Mouse (Mus musculus) regulatory T cell (primary cell): ENCODE measurements at regions not wholly inside any gene's neighbourhood (a gene's known extent, or its start where the extent isn't known, plus 50 kb on each side); places are given as distances from the start of the nearest gene placed in this dataset.

ENCODE experiments used
- in situ Hi-C: fragments of 300-600 bp; cut with MboI, MseI; formaldehyde crosslinking; loops from one replicate; pipeline ENCODE4 v1.15.1; 2025; ENCODE audit warnings: high pct_unique_total_duplicates

DNA sequence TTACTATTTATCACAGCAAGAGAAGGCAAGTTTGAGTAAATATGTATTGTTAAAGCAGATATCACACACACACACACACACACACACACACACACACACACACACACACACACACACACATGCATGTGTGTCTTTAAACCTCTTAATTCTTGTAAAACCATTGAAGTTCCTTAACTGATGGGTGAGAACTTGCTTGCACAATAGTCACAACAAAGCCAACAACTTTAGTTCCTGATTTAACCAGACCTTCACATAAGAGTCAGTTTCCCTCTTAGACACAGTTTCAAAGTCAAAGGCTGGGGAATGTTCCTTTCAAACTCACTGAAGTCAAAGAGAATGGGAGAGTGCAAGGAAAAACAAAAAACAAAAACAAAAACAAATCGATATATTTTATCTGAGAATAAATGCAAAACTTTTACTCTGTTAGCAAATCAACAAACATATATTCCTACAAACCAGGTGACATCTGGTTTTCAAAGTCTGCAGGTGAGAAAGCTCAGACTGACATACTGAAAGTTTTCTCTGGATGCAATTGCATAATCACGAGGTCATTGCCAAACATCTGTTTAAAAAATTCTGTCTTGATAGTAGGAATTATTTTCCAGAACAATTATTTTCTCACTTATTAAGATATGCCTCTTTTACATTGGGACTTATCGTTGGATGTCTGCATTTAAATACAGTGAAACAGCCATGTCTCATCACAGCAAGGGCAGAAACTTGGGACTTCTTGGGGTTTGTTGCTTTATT is 162.6 kb upstream of the Gm5148 start:
- in situ Hi-C loops = no loop called here

DNA sequence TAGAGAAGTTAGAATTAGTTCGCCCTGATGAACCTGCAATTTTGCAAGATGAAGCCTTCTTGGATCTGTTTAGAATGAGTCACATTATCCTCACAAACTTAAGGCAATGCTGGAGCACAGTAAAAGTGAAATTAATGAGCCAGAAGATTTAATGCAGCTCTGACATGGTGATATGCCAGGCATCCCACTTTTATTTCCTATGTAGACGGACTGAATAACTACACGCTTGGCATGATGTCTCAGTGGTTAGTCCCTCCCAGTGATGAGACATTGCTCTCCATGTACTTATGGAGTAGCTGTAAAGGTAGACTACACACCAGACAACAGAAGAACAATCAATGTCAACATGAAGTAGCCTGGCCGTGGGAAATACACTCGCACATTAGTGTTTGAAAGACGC is 161.5 kb upstream of the Gm5148 start:
- in situ Hi-C loops = no loop called here

DNA sequence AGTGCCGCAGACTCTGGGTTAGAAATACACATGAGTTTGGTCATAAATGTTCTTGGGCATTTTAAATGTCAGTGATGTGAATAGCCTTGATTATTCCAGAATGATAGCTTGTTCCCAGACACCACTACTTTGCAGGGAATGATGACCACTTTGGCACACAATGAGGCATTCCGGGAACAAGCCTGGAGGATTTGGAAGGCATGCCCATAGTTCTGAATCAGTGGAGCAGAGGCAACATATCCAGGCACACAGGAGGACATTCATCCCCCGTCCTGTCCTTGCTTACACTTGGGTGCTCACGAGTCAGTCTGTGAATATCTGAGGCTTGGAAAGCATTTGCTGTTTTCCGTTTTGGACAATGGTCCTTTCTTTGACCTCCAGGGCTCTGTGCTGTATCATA is 158.1 kb upstream of the Gm5148 start:
- in situ Hi-C loops = no loop called here

DNA sequence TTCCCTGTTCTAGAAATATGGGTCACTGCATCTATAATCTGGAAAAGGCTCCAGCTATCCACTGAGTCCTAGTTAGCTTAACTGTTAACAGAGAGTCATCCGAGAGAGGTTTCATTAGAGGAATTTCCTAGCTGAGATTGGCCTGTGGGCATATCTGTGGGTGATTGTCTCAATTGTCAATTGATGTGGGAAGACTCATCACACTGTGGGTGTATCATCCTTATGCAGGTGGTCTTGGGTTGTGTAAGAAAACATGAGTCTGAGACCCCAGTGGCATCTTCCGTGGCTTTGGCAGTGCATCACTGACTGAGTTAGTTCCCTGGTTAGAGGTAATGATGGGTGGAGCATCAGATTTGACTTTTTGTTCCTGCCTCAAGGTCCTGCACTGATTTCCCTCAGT is 156.7 kb upstream of the Gm5148 start:
- in situ Hi-C loops = no loop called here

DNA sequence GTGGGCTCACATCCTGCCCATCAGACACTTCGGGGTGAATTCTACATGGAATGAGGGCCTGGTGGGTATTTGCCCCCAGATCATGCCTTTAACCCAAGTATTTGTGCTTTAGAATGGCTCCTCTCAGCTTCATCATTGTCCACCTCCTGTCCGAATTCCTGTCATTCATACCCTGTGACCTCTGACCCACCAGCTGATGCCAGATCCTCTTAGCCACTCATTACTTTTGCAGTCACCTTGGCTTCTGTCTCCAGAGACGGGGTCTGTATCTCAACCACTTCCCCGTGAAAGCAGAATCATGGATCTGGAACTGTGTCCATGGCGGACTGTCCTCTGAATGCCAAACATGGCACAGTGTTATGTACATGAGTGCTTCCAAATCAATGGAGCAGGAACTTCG is 154.8 kb upstream of the Gm5148 start:
- in situ Hi-C loops = no loop called here

DNA sequence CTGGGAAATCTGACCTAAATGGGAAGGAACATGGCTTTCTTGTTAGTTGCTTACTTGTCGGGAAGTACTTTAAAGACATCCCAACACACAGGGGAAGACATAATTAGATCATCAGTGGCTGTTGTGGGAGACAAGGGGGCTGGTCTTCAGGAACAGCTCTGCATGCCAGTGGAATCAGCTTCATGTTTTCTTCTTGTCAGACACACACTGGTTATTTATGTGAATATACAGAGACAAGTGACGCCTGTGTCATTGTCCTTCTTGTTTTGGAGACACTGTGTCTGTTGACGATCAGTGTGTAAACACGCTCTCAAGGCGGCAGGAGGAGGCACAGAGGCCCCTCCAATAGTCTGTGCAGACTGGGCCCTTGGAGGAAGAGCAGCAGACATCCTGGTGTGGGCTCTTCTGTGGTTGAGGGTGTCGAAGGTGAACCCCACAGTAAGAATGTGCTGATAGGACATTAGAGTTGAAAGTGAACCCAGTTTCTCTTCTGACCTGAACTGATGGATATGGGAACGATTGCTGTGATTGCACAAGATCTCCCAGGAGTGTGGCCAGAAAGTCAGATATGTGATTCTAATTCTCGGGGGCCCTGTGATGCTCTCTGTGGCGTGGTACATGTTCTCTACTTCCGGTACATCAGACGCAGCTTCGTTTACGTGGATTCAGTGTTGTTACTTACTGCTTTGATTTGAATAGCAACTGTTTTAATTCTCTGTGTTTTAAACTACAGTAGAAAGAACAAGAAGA is 151.9 kb upstream of the Gm5148 start:
- in situ Hi-C loops = no loop called here

DNA sequence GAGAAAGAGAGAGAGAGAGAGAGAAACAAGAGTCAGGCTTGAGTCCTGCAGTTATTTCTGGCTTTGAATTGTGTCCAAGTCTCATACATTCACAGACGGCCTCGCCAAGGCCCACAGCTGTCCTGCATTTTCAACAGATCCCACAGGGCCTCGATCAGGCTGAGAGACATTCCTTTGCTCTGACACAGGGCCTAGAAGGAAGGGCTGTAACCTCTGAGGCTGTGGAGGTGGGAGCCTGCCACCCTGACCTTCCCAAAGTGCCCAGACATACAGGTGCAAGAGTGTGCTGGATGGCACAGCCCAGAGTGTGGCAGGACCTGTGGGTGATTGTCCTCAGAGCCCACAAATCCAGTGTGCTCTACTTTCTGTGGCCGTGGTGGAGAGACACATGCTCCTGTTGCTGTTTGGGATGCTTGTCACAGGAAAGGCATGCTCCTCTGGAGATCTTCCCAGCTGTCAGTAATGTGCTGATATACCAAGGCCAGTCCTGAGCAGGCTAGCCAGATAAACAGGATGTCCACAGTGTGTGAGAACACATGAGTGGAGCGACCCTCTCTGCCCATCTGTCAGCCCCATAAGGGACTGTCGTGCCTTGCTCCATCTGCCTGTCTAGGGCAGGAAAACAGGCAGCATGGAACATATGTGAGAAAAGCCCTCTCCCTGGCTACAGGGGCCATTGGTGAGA is 151.2 kb upstream of the Gm5148 start:
- in situ Hi-C loops = no loop called here

DNA sequence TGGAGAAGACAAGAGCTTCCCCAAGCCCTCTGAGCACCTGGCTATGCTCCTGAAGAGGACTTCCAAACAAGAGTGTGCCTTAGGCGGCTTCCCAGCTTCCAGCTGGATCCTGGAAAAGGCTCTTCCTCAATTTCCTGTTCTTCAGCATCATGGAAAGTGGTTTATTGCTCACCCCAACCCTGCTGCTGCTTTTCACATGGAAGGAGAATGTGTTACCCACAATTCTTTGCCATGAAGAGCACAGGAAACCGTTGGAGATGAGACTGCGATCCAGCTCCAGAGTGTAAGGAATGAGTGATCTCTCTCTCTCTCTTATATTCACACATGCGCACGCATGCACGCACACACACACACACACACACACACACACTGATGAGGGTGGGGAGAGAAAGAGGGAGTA is 150.6 kb upstream of the Gm5148 start:
- in situ Hi-C loops = no loop called here

DNA sequence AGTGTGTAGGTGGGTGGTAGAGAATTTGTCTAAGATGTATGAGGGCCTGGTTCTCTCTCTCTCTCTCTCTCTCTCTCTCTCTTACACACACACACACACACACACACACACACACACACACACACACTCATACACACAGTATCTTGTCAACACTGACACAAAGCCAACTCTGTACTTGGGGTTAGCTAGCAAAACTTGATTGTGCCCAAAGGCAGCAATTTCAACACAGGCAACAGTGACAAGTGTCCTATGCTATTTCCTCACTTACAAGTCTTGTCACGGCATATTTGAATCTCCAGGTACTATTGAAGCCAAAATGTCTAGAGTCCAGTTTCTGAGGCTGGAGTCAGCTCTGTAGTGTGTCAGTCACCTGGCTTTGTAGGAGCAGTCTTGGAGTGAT is 150.1 kb upstream of the Gm5148 start:
- in situ Hi-C loops = no loop called here

DNA sequence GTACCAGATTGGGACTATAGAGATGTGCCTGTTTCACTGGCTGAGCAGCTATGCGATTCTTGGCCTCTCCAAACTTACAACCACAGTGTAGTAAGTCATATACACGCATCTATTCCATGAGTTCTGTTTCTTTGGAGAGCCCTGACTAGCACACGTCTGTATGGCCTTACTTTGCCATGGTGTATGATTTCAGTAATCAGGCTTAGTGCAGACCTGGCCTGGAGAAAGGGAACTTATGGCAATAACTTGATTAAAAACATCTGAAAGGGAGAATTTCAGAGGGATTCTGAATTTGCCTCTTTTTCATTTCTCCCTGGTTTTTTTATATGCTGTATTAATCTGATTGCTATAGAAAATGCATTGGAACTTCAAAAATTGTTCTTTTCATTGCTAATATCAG is 148.0 kb upstream of the Gm5148 start:
- in situ Hi-C loops = no loop called here

DNA sequence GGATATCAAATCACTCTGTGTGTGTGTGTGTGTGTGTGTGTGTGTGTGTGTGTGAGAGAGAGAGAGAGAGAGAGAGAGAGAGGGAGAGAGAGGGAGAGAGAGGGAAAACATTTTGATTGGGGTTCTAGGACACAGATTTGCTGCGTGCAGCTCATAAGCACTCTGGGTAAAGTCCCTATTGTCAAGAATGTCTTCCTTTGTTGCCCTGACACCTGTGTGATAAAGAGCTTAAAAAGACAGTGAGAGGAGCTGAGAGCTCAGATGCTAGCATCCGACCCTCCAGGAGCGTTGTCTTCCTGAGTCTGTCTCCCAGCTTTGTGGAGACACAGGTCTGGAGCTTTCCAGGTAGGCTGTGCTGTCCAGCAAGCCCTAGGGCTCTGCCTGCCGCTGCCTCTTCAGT is 146.8 kb upstream of the Gm5148 start:
- in situ Hi-C loops = no loop called here

DNA sequence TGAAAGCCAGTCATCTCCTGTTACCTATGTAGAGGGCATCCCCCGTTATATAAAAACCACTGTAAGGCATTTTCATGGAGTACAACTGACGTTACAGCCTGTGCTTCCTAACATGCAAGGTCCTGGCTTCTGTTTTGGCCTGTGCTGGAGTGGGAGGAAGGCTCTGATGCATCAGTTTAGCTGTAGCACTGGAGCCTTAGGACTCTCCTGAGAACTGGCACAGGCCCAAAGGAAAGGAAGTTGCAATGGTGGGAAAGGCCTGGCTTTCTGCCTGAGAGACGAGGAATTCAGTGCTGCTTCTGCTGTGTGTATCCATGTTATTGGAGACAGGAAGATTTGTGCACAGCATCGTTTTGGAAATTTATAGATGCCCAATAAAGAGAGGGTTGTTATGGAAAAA is 144.2 kb upstream of the Gm5148 start:
- in situ Hi-C loops = loop anchor here (10.0 kb wide), 1 partner anchor 1234 kb away; no protein-coding TSS in a partner anchor

DNA sequence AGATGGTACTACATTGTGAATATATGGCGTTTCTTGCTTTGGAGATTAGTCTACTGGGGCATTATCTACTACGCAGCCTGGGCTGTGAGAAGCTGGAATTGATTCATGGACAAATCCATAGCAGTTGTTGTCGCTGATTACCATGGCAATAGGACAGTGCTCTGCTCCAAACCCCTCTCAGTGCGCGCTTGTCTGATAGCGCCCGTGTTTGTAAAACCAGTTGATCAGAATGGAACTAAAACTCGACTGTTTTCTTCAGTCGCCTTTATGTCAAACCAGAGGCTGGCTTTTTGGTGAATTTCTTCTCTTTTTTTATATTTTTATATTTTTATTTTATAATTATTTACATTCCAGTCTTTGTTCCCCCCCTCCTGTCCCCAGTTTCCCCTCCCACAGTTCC is 138.5 kb upstream of the Gm5148 start:
- in situ Hi-C loops = loop anchor here (10.0 kb wide), 1 partner anchor 1228 kb away; no protein-coding TSS in a partner anchor

DNA sequence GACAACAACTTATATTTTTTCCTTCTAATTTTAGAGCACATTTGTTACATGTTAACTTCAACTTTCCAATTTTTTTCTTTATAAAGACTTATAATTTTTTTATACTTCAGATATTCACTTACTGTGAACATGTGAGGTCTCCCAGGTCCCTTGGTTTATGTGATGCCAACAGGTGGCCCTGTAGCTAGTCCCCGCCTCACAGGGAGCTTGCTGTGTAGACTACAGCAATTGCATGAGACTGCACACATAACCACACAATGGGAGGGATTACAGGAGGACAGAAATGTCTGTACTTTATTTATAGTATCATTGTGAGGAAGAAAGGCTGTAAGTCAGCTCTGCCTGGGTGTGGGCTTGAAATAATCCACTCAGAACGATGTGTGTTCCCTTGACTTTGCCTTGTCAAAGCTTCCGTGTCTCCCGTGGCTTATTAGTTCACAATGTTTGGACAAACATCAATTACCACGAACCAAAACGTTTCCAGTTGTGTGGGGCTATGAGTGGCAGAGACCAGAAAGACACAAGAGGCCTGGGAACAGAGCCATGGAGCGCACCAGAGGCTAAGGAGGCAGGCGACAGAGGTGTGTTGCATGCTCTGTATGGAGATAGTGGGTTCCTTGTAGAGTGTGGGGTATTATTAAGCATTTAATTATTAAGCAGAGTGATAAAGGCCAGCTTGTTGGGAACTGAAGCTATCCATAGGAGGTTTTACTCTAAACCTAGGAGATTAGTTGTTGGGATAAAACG is 136.6 kb upstream of the Gm5148 start:
- in situ Hi-C loops = loop anchor here (10.0 kb wide), 1 partner anchor 1226 kb away; no protein-coding TSS in a partner anchor

DNA sequence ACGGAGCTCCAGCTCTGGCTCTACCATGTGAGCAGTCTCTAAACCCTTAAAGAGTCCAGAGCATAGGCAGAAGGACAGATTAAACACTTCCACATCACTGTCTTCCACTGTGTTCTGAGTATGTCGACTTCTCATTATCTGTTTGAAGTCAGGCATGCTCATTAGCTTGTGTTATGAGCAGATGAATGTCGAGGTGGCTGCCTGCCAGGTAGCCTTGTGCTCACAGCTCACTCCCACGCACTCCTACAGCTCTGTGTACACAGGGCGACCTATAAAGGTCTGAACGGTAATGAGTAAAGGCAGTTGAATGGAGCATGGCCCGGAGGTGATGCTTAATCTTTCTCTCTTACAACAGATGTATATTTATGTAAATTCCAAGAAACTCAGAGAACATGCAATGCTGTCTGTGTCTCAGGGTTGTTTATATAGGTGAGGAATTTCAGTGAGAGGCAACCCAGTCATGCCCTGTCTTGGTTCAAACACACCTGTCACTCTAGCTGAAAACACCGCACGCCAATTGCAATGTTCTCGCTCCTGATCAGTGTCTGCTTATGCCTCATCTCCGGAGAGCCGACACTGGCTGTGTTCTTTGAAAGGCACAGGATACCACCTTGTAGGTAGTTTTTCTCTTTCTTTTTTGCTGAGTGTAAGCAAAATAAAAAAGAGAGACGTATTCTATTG is 135.9 kb upstream of the Gm5148 start:
- in situ Hi-C loops = loop anchor here (10.0 kb wide), 1 partner anchor 1225 kb away; no protein-coding TSS in a partner anchor

DNA sequence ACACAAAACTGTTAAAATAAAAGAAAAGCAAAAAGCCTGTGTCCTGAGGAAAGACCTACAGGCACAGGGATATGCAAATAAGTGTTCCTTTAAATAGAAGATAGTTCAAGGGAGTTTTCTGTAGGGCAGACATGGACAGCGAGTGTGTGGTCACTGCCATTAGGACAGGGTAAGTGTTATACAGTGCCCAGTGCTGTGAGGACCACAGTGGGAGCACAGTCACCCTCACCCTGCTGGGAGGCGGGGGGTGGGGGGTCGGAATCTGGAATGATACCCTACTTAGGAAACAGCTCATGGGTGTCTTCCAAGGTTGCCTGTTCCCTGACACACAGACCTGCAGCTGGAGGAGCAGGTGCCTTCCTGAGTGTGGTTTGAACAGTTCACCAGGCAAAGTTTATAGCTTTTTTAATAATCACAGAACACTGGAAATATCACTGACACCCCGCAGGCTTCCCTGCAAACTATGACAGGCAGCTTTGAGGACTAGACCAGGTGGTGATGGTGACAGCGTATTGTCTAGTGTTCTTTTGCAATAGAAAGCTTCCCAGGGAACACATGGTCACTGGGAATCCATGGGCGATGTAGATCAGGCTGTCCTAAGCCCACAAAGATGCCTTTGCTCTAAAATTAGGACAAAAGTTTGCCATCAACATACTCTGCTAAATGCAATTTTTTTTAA is 134.5 kb upstream of the Gm5148 start:
- in situ Hi-C loops = no loop called here

DNA sequence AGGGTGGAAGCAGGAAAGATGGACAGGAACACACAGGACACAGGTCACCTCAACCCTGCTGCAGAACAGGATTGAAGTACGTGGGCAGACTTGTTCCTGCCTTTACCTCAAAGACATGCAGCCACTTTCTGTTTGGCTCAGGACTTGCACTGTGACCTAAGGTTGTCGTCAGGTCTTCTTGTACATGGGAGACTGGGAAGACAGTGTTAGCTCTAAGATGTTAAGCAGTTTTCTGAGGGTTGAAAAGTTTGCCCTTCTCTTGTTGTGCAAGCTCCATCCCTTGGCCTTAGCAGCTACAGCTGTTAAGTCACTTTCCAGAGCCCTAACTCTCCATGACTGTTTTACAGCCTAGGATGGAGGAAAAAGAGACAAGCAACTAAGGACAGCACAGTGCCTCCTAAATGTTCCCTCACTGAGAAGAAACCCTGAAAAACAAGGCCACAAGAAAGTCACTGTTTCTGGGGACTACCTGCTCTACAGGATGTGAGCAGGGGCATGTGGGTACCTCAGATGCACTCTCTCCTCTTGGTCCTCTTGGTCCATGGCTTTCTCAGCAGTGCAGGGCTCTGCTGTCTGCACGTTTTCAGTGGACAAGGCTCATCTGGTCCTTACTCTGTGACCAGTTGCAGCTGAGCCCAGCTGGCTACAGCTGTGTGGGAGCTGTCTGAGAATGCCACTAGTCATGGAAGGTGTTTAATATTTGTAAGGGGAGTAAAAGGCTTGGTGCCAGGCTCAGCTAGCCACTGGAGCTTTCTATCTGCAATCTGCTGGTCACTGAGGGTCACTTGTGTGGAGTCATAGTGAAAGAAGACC is 122.1 kb upstream of the Gm5148 start:
- in situ Hi-C loops = loop anchor here (10.0 kb wide), 1 partner anchor 1382 kb away; no protein-coding TSS in a partner anchor

DNA sequence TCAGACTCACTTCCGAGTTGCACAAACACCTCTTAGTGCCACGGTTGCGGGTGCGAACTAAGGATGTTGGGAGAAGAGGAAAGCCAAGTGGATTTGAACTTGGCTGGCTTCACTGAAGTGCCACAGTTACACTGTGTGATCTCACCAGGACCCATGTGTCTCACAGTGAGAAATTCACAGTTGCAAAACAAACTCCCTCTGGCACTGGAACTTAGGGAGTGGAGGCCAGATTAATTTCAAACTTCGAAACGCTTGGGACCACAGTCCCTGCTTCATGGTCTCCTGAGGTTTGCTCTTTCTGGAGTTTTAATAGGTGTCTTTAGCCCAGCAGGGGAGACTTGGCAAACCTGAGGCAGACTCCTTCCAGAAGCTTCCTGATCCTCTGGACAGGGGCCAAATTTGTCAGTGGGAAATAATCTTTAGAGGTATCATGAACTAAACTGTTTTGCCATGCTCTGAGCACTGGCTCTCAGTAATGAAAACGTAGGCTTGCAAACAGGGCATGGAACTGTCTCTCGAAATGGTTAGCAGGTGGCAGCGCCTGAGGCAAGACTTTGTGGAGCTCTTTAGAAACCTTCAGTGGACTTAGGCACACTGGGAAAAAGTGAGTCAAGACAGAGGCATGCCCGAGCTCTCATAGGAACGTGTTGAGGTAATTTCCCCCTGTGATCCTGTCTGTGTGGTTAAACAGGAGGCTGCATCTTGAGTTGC is 121.2 kb upstream of the Gm5148 start:
- in situ Hi-C loops = loop anchor here (10.0 kb wide), 1 partner anchor 1381 kb away; no protein-coding TSS in a partner anchor
